Mouse (Mus musculus) retina, embryonic 14.5 days (tissue): Measurements from ENCODE around the gene Scgb2b27.
"Not testable (repeated sequence)": the region's sequence is repeated elsewhere in the genome, so short reads cannot be mapped to it uniquely, and the experiment has no call there.

Source experiments
- DNase-seq: peaks from one replicate; pipeline ENCODE4 v3.0.0-alpha.2; 2015; ENCODE audit warnings: low spot score

Scgb2b27 gene

DNA sequence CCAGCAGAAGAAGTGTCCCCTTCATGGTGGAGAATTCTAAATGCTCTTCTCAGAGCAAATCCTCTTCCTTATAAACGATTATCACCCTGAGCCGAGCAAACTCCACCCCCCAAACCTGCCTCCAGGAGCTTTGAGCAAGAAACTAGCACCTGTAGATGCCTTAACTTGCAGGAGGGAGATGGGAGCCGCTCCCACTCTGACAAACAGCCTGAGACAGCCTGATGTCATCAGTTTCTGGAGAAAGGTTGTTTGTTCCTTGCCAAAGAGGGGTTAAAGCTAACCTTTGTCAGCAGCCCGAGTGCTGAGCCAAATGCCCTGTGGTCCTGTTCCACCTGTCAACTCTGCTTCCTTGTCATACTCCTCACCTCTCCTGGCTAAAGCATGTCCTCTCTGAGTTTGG, at the start of gene Scgb2b27:
TSS of gene Scgb2b27 (minus strand) at position 101 of the 400 bp plus-strand sequence.
- DNase-seq: no peak

DNA sequence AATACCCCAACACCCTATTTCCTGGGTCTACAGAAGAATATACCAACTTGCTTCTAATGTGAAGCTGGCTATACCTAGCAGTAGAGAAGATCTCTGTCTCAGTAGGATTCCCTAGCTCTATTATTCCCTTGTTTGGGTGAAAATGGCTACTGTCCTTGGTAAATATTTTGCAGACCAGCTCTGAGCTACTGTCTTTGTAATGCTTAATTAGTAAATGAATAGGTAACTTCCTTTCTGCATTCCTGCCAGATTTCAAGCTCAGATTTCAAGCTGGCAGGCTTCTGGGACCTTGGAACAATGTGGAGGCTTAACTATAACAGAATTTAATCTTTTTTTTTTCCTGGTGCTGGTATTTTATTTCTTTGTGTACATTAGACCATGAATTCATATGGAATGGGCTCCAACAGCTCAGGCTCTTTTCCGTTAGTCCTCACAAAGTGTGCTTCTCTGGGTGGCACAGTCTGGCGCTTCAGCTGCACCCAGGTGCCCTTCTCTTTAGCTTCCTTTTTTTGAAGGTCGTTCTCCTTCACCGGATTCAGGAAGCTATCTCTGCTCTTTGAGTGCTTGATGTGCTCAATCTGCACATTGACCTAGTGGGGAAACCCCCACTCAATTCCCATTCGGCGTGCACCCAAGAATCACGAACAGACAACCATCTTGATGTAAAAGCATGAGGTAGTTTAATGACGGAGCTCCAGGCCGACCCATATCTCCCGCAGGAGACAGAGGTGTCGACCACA, 22.5 kb upstream of the Scgb2b27 start:
- not testable (repeated sequence) for DNase-seq

GRCm38 (mm10) chr7:34034579-34034978, 20.8 kb upstream of the Scgb2b27 start:
- DNase-seq: not testable (repeated sequence)

DNA sequence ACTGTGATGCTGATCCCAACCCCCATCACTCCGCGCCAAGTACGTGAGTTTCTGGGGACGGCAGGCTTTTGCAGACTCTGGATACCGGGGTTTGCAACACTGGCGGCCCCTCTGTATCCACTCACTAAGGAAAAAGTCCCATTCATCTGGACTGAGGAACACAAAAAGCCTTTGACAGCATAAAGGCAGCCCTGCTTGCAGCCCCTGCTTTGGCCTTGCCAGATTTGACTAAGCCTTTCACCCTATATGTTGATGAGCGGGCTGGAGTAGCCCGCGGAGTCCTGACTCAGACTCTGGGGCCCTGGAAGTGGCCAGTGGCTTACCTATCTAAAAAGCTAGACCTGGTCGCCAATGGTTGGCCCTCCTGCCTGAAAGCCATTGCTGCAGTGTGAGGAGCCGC, 16.3 kb upstream of the Scgb2b27 start:
- no peak for DNase-seq

GRCm38 (mm10) chr7:34027202-34027601, 13.5 kb upstream of the Scgb2b27 start:
- DNase-seq: not testable (repeated sequence)

GRCm38 (mm10) chr7:34025641-34026040, 11.9 kb upstream of the Scgb2b27 start:
- DNase-seq: no peak

DNA sequence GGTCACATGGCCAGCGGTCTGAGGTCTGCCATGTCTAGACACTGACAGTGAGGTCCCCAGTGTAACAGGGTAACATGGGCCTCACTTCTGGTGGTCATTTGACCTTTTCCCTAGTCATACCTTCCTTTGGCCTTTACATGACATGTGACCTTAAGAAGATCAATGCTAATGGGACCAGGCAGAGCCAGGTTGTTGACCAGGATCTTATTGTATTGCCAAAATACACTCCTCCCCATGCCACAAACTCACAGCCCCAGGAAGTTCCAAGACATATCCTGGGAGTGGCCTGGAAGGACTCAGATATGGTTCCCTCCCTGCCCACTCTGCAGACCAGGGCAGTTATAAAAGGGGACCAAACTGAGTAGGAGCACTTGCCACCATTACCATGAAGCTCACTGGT, 7.4 kb upstream of the Scgb2b27 start, which contains the start of gene Scgb1b27:
TSS of gene Scgb1b27 (plus strand) at position 301 of the 400 bp plus-strand sequence.
- DNase-seq: not testable (repeated sequence)

GRCm38 (mm10) chr7:33982281-33982680, 31.5 kb downstream of the Scgb2b27 start:
- peak; percentile 63 for DNase-seq
